Mouse (Mus musculus) E14TG2a.4 (cell line): Measurements from ENCODE around the gene Mypn.

ENCODE experiments used
- H3K27me3 ChIP-seq: 2 replicates; pipeline ENCODE4 v1.6.1; 2014; ENCODE audit warnings: low read length, control low read depth; ENCODE audit not compliant: insufficient read depth
- H3K36me3 ChIP-seq: 2 replicates; pipeline ENCODE4 v1.6.1; 2014; ENCODE audit warnings: low read length, control low read depth; ENCODE audit not compliant: insufficient read depth
- H3K4me1 ChIP-seq: replicated peaks from 2 replicates; pipeline ENCODE4 v1.6.1; 2014; ENCODE audit warnings: low read depth, low read length, control low read depth
- H3K4me3 ChIP-seq: replicated peaks from 2 replicates; pipeline ENCODE4 v1.5.1; 2014; ENCODE audit warnings: mild to moderate bottlenecking, low read length
- H3K9me3 ChIP-seq: 2 replicates; pipeline ENCODE4 v1.6.1; 2014; ENCODE audit warnings: low read length, control low read depth
- CTCF ChIP-seq: conservative IDR thresholded peaks from 2 replicates; pipeline ENCODE4 v1.5.1; 2014; ENCODE audit warnings: low read length
- NANOG ChIP-seq: IDR thresholded peaks from 2 replicates; pipeline ENCODE4 v1.6.1; 2014; ENCODE audit warnings: borderline replicate concordance, low read length, mixed read lengths
- POU5F1 ChIP-seq: IDR thresholded peaks from 2 replicates; pipeline ENCODE4 v1.6.1; 2014; ENCODE audit warnings: low read length, borderline replicate concordance

Mypn gene

GRCm38 (mm10) chr10:63224341-63224740, 20.6 kb upstream of the Mypn start:
- TF ChIP-seq NANOG = no peak
- no peak for TF ChIP-seq CTCF
- TF ChIP-seq POU5F1 = no peak
- H3K4me1 ChIP-seq = no peaks in the 10 kb centered on the region
- peaks cover 3% of the 10 kb centered on the region; the same call in 1 of the 2 replicates for H3K27me3 ChIP-seq

GRCm38 (mm10) chr10:63221081-63221783, 17.5 kb upstream of the Mypn start:
- TF ChIP-seq CTCF (no peak), NANOG (no peak), POU5F1 (no peak)
- H3K9me3 ChIP-seq = no peaks in the 10 kb centered on the region
- peaks cover 3% of the 10 kb centered on the region; the same call in 1 of the 2 replicates for H3K27me3 ChIP-seq
- no peak overlapping the region for H3K4me3 ChIP-seq
- H3K36me3 ChIP-seq = no peaks in the 10 kb centered on the region
- H3K4me1 ChIP-seq = no peaks in the 10 kb centered on the region

More at GRCm38 (mm10) chr10:63224341-63224740, 20.6 kb upstream of the Mypn start:
- Histone ChIP-seq H3K4me3 (no peak overlapping the region), H3K36me3 (no peaks in the 10 kb centered on the region), H3K9me3 (no peaks in the 10 kb centered on the region)

- H3K27me3 ChIP-seq = no peaks in the 10 kb centered on the region
- H3K9me3 ChIP-seq = no peaks in the 10 kb centered on the region
- no peak overlapping the region for H3K4me3 ChIP-seq
- no peaks in the 10 kb centered on the region for H3K36me3 ChIP-seq
- 0 out of 2 replicates have a peak, but pooled peaks cover 12% of the 10 kb centered on the region for H3K4me1 ChIP-seq
- no peak for TF ChIP-seq CTCF
- no peak for TF ChIP-seq NANOG
- no peak for TF ChIP-seq POU5F1
Observed at GRCm38 (mm10) chr10:63208871-63209270, 5.1 kb upstream of the Mypn start.

GRCm38 (mm10) chr10:63203002-63203401, 750 bp downstream of the Mypn start:
- H3K9me3 ChIP-seq = no peaks in the 10 kb centered on the region
- TF ChIP-seq NANOG (no peak), POU5F1 (no peak), CTCF (no peak)
- H3K27me3 ChIP-seq = no peaks in the 10 kb centered on the region
- no peak overlapping the region for H3K4me3 ChIP-seq
- peaks cover 10% of the 10 kb centered on the region for H3K4me1 ChIP-seq
- no peaks in the 10 kb centered on the region for H3K36me3 ChIP-seq

- TF ChIP-seq POU5F1 (no peak), NANOG (no peak), CTCF (no peak)
- H3K27me3 ChIP-seq = no peaks in the 10 kb centered on the region
- no peaks in the 10 kb centered on the region for H3K36me3 ChIP-seq
- no peak overlapping the region; the same call in 1 of the 2 replicates for H3K4me3 ChIP-seq
- peaks cover 10% of the 10 kb centered on the region for H3K4me1 ChIP-seq
- no peaks in the 10 kb centered on the region for H3K9me3 ChIP-seq
Observed at GRCm38 (mm10) chr10:63201534-63201933, 2.2 kb downstream of the Mypn start.

- peaks cover 24% of the 10 kb centered on the region for H3K4me1 ChIP-seq
- no peaks in the 10 kb centered on the region for H3K27me3 ChIP-seq
- no peak overlapping the region for H3K4me3 ChIP-seq
- TF ChIP-seq NANOG (no peak), CTCF (no peak), POU5F1 (no peak)
- H3K36me3 ChIP-seq = no peaks in the 10 kb centered on the region
- H3K9me3 ChIP-seq = no peaks in the 10 kb centered on the region
Observed at GRCm38 (mm10) chr10:63199008-63199407, 4.7 kb downstream of the Mypn start.

GRCm38 (mm10) chr10:63192736-63193135, 11.0 kb downstream of the Mypn start:
- Histone ChIP-seq H3K36me3 (no peaks in the 10 kb centered on the region), H3K9me3 (no peaks in the 10 kb centered on the region), H3K4me1 (peaks cover 28% of the 10 kb centered on the region), H3K27me3 (peaks cover 13% of the 10 kb centered on the region), H3K4me3 (peak overlapping the region; percentile 68)
- TF ChIP-seq CTCF (no peak), NANOG (no peak), POU5F1 (no peak)

- Histone ChIP-seq H3K4me1 (peaks cover 33% of the 10 kb centered on the region), H3K36me3 (no peaks in the 10 kb centered on the region), H3K4me3 (peak overlapping the region; percentile 68), H3K27me3 (peaks cover 13% of the 10 kb centered on the region), H3K9me3 (no peaks in the 10 kb centered on the region)
- TF ChIP-seq CTCF (no peak), POU5F1 (no peak), NANOG (no peak)
Observed at GRCm38 (mm10) chr10:63192276-63192675, 11.5 kb downstream of the Mypn start.

- Histone ChIP-seq H3K36me3 (peaks cover 5% of the 10 kb centered on the region; the same call in 1 of the 2 replicates), H3K27me3 (no peaks in the 10 kb centered on the region), H3K4me3 (peak overlapping the region; percentile 50), H3K9me3 (peaks cover 26% of the 10 kb centered on the region), H3K4me1 (peaks cover 56% of the 10 kb centered on the region)
- TF ChIP-seq POU5F1 (no peak), NANOG (no peak), CTCF (no peak)
Observed at GRCm38 (mm10) chr10:63184451-63184850, 19.3 kb downstream of the Mypn start.
